Mouse (Mus musculus): ENCODE results near the gene Lipe. TPM values are rescaled to one million over a fixed set of nuclear protein-coding genes. Genes with fewer than 3 reads are reported as not detected.
A peak's percentile ranks its signal among the peaks of the same experiment; 100 is the strongest.
"Not testable (repeated sequence)": the region's sequence is repeated elsewhere in the genome, so short reads cannot be mapped to it uniquely, and the experiment has no call there.

The Lipe gene
- polyA plus RNA-seq, 1 experiment from 2014 or later: 8.4 TPM

DNA sequence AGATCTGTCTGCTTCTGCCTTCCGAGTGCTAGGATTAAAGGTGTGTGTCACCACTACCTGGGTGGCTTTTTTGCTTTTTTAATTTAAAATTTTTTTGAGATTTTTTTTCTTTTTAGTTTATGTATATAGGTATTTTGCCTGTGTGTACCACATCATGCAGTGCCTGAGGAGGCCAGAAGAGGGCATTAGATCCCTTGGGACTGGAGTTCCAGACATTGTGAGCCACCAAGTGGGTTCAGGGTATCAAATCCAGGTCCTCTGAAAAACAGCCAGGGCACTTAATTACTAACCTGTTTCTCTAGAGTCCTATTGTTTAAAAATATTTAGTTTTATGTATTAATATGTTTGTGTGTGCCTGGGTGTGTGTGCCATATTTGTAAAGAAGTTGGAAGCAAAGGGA lies 19.1 kb upstream of the Lipe start:
- peak; percentile 30 for DNase-seq (ENCODE audit: low spot score)

DNA sequence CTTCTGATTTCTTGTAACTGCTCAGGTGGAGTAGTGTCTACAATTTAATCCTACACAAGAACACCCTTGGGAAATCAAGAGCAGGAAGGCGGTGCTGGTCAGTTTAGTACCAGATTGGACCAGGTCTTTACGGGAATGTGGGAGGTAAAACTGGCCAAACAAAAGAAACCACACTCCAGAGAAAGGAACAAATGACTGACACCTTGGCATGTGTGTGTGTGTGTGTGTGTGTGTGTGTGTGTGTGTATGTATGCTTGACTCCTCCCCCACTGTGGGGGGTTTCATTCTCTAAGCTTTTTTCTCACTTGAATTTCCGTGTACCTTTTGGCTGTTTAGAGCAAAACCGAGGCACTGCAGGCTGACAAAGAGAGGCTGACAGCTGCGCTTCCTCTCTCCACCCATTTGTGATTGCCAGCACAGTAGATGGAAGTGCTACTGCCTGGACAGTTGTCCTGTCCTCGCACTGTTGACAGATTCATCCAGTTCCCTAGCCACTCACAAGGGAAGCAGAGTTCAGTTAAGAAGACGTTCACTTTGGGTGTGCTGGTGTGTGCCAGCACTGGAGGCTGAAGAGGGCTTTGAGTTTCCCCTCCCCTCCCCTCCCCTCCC lies 14.4 kb upstream of the Lipe start, which contains the start of gene Cxcl17:
Gene Cxcl17, minus strand, starts transcription at position 54 of the 609 bp plus-strand sequence.
- no peak for DNase-seq (ENCODE audit: low spot score)

DNA sequence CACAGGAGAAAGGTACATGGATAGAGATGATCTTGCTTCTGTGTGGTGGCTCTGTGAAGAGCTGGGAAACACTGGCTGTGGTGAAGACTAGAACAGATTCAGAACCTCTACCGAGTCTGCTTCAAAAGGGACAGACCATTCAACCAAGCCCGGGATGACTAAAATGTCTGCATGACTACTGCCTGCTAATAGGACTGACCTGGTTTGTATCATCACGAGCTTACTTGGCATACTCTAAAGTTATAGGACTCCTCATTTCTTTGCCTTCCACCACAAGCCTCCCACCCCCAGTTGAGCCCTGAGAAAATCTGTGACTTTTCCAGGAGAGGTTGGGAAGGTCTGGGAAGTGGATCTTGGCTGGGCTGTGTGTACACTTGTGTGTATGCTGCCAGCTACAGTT lies 13.4 kb upstream of the Lipe start:
- no peak for DNase-seq (ENCODE audit: low spot score)

DNA sequence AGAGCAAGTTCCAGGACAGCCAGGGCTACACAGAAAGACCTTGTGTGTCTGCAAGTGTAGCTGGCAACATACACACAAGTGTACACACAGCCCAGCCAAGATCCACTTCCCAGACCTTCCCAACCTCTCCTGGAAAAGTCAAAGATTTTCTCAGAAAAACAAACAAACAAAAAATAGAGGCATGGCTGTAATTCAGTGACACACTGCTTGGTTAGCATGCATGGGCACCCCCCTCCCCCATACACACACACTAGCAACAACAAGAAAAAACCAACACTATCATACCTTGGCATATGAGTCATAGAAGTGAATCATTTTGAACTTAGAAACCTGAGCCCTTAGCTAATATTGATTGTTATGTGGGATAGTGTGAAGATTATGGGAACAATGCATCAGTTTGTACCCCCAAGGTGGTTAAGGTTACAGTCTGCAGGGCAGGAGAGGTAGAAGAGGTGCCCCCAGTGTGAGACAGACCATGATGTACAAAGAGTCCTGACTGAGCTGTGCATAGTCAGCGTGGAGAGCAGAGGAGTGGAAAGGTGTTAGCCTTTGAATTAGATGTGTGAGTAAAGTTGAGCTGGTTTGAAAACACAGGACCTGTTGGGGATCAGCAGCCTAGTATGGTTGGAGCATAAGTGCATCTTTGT lies 12.6 kb upstream of the Lipe start:
- DNase-seq (ENCODE audit: low spot score): no peak

DNA sequence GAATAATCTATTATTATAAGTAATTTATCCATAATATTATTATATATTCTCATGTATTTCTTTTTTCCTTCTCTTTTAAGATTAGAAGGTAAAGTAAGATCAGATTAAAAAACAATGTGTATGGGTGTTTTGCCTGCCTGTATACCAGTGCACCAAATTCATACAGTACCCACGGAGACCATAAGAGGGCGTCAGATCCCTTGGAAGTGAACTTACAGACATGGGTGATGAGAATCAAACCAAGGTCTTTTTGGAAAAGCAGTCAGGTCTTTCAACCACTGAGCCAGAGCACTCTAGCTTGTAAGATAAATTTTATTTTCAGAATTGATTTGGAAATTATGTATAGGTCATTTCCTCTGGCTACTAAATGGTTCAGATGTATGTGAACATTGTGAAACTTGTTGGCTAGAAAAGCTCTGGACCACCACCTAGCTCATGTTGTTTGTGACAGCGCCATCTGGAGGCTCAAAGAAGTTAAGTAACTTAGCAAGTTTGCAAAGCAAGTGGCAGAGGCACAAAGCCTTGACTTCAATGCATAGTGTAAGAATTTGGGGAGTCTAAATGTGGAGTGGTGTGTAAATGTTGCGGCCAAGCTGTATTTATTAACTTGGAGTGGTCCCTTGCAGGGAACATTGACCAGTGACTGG lies 10.7 kb upstream of the Lipe start:
- peak; percentile 67 for DNase-seq (ENCODE audit: low spot score)

DNA sequence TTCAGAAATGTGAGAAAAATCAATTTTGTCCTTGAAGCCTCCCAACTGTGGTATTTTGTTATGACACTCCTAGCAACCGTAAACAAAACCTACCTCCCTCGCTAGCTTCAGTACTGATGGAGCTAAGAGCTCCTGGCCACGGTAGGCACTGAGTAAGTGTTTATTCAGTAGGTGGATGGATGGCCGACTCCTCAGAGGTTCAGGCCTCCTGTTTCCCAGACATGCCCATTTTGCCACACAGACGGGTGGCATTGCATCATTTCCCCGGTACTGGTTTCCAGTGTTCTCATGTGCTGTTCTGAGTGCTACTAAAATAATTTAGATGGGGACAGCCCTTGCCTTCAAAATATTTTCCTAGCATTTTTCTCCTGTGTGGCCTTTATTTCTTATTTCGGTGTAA lies 8.0 kb upstream of the Lipe start:
- no peak for DNase-seq (ENCODE audit: low spot score)

DNA sequence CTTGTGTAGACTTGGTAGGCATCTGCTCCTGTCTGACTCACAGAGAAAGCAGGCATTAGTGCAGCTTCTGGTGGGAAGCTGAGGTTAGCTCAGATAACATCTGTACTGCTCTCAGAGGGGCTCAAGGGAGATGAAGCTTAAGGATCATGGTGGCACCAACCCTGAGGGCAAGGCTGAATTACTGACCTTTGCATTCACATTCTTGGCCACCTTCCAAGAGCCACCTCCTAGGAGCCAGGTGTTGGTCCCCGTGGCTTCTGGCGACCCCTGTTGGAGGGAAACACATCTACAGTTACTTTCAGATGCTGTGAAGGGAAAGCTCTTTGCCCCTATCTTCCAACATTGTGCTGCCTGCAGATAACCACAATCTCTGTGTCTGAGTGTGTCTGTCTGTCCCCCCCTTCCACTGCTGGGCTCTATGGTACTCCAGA lies 4.2 kb upstream of the Lipe start:
- peak; percentile 60 for DNase-seq (ENCODE audit: low spot score)

DNA sequence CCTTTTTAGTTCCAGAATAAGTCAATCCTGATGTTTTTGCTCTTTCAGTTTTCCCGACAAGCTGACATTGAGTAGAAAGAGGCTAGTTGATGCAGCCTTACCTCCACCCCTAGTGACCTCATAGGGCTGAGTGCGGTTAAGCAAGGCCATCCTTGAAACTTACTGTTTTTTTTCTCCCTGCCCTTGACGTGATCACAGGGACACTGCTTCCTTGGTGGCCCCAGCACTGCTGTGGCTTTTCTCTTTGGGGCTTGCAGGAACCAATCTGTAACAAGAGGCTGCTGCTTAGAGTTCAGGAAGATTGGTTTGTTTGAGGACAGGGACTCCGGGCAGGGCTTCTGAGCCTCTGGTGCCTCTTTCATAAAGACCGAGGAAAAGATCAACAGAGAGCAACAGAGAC lies 3.5 kb upstream of the Lipe start:
- no peak for DNase-seq (ENCODE audit: low spot score)

DNA sequence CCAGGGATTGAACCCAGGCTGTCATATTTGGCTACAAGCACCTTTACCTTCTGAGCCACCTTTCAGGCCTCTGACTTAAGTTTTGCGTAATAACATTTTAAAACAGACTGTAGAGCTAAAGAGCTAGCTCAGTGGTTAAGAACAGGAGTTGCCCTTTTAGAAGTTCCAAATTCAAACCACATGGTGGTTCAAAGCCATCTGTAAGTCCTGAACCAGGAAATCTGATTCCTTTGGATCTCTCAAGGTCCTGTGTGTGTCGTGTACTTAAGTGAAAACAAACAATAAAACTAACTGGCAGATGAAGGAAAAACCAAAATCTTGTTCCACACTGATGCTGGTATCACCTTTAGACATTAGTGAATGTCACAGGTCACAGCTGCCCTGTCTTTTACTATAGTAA lies 3.0 kb upstream of the Lipe start:
- no peak for DNase-seq (ENCODE audit: low spot score)

DNA sequence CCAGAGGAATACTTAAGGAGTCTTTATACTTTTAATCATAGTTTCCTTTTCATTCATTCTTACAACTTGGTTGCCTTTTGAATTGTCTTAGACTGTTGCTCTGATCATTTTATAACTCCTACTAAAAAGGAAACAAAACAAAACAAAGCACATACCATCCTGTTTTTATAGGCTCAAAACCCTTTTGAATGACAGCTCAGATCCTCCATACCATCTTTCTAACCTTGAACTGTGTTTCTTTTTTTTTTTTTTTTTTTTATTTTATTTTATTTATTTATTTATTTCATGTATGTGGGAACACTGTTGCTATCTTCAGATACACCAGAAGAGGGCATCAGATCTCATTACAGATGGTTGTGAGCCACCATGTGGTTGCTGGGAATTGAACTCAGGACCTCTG lies 518 bp upstream of the Lipe start:
- DNase-seq (ENCODE audit: low spot score): not testable (repeated sequence)

DNA sequence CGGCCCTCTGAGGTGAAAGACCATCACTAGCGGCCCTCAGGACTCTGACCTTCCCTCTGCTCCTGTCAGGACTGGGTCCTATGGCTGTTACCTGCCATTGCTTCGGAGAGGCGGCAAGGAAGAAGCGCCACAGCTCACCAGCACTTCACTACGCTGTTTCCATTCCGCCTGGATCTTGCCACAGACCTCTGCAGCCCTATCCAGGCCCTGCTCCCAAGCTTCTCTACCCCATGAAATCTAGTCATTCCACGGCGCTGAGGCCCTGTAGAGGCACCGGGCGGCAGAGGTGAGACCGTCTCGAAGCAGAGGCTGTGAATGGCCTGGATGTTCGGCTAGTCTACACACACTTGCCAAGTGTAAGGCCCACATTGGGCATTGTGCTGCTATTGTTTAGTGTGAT lies 1.9 kb downstream of the Lipe start:
- DNase-seq (ENCODE audit: low spot score): no peak

DNA sequence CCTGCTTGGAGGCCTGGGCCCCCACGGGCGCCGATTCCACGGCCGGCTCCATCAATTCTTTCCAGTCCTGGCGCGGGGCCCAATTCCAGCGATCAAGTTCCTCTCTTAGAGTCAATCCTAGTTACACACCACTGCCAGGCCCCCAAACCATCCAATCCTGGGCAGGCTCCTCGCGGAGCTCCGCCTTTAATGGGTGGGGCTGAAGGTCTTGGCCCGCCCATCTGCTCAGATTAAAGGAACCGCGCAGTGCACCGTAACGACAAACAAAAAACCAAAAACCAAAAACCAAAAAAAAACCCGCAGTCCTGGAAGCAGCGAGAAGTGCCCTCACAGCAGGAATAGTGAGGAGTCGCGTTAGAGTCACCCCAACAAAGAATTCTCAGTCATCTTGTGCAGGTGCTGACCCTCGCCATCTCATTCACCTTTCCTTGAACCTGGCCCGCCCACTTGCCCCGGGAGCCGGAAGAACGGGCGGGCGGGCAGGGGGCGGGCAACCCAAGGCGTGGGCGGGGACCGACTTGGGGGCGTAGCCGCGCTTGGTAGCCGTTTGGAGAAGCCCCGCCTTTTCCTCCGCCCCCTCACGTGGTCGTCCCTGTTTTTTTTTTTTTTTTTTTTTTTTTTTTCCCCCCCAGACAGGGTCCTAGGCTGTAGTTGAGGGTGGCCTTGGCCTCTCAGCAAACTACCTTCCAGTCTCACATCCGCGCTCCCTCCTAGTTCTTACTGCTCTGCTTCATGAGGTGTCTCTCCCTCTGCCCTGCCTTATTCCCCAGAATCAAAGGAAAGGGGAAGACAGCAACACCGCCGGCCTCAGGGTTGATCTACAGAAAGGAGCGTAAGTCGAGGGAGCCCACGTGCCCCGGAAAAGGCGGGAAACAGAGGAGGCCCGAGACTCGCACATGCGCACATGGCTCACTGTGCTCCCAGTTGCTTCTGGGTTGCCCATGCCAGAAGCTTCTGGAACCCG lies 2.7 kb downstream of the Lipe start:
- DNase-seq (ENCODE audit: low spot score): peak; percentile 94

DNA sequence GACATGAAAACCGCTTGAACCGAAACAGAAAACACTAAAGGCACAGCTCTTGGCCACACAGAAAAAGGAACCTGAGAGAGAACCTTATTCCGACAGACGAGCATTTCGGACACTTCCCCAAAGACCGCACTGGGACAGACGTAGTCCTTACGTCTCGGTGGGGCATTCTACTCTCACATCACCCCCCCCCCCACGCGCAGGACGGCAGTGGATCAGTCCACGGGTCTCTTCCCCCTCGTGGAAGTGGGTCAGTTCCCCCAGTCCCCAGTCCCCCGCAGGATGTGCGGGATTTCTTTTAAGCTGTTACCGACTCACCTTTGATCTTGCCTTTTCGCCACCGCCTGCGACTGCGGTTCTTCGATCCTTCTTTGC lies 3.3 kb downstream of the Lipe start:
- no peak for DNase-seq (ENCODE audit: low spot score)

DNA sequence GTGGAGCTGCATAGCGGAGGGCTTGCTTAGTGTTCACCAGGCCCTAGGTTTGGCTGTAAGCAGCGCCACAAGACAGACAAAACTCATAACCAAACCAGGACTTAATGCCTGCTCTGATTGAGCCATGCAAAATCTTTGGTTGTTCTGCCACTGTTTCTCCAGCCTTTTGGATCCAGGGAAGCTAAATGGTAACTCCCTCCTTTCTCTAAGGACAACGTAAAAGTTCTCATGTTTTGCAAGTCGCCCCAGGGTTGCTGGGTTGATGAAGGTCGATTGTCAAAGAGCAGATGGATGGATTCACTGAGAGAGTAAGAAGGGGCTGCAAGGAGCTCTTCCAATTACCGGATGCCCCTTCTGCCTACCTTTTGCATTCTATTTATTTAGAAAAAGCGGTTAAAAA lies 3.8 kb downstream of the Lipe start:
- DNase-seq (ENCODE audit: low spot score): no peak

DNA sequence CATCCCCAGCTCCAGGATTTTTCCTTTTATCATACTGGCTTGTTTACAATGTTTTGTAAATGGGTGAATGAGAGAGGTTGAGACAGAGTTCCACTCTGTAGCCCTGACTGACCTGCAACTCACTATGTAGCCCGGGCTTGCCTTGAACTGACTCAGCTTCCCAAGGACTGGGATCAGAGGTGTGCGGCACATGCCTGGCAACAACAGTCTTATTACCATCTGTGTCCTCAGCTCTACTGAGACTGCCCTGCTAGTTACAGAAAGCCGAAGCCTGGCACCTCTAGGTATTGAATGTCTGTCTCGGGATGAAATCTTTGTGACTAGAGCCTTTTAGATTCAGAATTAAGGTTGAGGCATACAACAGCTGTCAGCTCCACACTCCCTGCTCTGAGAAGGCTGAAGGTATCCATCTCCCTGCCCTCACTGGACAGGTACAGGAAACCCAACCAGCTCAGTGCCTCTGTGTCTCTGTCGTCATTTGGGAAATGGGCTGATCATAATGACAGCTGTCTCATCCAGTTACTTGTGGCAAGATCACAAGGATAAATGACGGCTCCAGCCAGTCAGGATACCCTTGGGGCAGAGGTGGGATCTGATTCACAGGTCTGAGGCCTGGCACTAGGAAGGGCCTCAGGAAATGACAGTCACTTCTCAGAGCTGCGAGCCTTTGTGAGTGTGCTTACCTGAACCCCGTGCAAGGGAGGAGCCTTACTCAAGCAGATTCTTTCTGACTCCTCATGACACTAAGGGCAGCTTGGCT lies 4.9 kb downstream of the Lipe start:
- no peak for DNase-seq (ENCODE audit: low spot score)

DNA sequence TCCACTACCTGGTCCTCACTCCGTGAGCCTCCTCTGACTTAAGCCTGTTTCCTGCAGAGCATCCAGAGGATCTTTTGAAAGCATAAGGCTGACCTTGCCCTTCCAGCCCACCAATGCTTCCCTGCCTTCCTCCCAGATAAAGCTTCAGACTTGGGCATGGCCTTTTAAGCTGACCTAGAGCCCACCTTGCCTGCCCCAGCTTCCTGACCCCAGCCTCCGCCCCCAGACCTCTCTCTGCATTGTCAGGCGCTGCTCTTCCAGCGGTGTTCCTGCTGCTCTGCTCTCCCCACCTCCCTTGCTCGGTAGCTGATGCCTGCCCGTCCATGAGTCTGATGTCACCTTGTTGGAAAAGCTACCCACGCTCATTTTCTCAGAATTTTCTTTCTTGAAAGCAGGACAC lies 5.7 kb downstream of the Lipe start:
- no peak for DNase-seq (ENCODE audit: low spot score)

DNA sequence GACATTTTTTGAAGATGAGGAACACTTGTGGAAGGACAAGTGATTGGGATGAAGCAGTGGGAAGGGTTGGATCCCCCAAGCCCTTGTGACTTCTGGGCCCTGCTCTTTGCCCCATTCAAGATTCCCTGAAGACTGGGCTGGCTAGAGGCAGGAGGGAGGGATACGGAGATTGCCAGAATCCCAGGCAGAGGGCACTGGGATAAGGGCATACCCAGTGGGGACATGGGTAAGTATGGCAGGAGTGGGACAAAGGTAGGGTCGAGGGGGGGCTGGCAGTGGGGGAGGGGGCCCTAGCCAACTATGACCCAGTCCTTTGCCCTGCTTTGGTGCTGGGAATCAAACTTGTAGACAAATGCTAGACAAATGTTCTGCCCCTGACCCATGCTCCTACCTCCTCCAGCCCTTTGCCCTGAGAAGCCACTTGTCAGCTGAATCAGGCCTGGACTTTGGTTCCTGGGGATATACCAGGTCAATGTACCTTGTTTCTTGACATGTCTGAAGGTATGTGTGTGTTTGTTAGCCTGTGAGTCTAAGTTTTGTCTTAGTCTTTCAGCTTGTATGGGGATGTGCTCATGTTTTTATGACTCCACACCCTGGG lies 6.6 kb downstream of the Lipe start:
- DNase-seq (ENCODE audit: low spot score): no peak

DNA sequence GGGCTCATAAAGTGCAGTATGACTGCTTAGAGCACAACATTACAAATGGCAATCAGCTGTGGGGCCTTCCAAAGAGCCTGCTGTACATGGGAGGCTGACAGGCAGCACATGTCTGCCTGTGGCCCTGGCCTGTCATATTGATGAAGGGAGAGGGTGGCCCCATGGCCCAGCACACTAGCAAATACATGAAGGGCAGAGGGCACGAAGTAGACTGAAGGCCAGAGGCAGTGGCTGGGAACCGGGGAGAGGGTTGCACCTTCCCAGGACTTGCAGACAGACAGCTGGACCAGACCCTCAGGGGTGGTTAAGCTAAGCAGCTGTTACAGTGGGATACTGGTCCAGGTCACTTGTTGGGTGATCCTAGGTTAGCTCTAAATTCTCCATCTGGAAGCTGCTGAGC lies 7.5 kb downstream of the Lipe start:
- no peak for DNase-seq (ENCODE audit: low spot score)

DNA sequence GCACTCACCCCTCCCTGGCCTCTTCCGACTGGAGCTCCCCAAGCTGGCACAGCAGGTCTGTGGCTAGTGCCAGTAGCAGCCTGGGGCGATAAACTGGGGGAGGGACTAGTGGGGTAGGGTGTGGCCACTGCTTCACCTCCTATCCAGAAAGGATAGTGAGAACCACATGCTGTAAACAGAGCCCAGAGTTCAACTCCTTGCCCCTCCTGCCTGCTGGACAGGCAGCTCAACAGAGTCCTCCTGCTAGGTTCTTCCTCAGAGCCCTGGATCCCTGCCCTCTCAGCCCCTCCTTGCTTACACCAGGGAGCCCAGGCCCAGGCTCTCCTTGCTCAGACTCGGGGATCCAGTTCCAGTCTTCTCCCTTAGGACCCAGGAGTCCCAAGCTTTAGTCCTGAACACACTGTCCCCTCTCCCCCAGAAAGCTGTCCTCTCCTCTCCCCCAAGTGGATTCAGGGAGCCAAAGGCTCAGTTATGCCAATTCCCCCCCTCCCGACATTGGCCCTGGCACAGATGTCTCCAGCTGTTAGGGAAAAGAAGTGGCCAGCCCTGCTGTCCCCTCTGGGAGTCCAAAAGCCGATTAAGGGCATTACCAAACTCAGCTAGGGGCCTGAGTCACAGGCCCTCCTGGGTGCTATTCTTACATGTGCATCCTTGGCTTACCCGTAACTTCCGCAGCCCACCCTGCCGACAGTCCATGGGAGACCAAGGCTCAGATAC lies 8.3 kb downstream of the Lipe start:
- DNase-seq (ENCODE audit: low spot score): no peak

DNA sequence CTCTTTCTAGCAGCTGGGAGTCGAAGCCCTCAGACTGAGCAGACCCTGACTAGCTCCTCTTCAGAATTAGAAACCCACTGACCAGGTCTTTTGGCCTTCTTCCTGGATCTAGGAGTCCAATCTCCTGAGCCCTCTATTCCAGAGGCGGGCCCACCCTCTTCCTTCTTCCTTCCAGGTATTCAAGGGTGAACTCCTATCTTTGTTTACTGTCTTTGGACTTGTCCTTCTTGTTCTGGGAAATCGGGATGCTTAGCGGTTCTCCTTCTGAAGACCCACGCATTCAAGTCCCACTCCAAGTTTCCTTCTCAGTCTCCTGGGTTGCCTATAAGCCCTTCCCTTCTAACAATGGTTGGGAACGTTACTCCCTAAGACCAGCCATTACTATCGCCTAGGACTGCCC lies 9.6 kb downstream of the Lipe start:
- no peak for DNase-seq (ENCODE audit: low spot score)
